Mouse (Mus musculus): ENCODE data around the gene Stk39.

The Stk39 gene

GRCm38 (mm10) chr2:68419165-68419564, 52.9 kb downstream of the Stk39 start:
- peak; percentile 53 for DNase-seq

GRCm38 (mm10) chr2:68417081-68417480, 55.0 kb downstream of the Stk39 start:
- DNase-seq: no peak

GRCm38 (mm10) chr2:68415691-68416090, 56.4 kb downstream of the Stk39 start:
- peak; percentile 97 for DNase-seq

GRCm38 (mm10) chr2:68412149-68412548, 59.9 kb downstream of the Stk39 start:
- peak; percentile 72 for DNase-seq

- peak; percentile 83 for DNase-seq
Observed at GRCm38 (mm10) chr2:68411201-68411600, 60.9 kb downstream of the Stk39 start.

GRCm38 (mm10) chr2:68409640-68410215, 62.3 kb downstream of the Stk39 start:
- DNase-seq: peak; percentile 82

- DNase-seq: peak; percentile 77
Observed at GRCm38 (mm10) chr2:68408271-68408980, 63.6 kb downstream of the Stk39 start.

GRCm38 (mm10) chr2:68407179-68407950, 64.7 kb downstream of the Stk39 start:
- peak; percentile 59 for DNase-seq

GRCm38 (mm10) chr2:68406571-68407074, 65.4 kb downstream of the Stk39 start:
- no peak for DNase-seq

- peak; percentile 87 for DNase-seq
Observed at GRCm38 (mm10) chr2:68405163-68405715, 66.8 kb downstream of the Stk39 start.

GRCm38 (mm10) chr2:68404274-68405162, 67.5 kb downstream of the Stk39 start:
- DNase-seq: peak; percentile 40

- peak; percentile 40 for DNase-seq
Observed at GRCm38 (mm10) chr2:68393611-68394549, 78.2 kb downstream of the Stk39 start.

GRCm38 (mm10) chr2:68387824-68388582, 84.1 kb downstream of the Stk39 start:
- peak; percentile 43 for DNase-seq

GRCm38 (mm10) chr2:68386313-68386863, 85.7 kb downstream of the Stk39 start:
- DNase-seq: peak; percentile 79

GRCm38 (mm10) chr2:68385654-68386312, 86.3 kb downstream of the Stk39 start:
- peak; percentile 74 for DNase-seq

GRCm38 (mm10) chr2:68383964-68384363, 88.1 kb downstream of the Stk39 start:
- DNase-seq: peak; percentile 27

- DNase-seq: peak; percentile 89
Observed at GRCm38 (mm10) chr2:68382394-68383059, 89.5 kb downstream of the Stk39 start.

- peak; percentile 77 for DNase-seq
Observed at GRCm38 (mm10) chr2:68381881-68382280, 90.2 kb downstream of the Stk39 start.

- DNase-seq: peak; percentile 92
Observed at GRCm38 (mm10) chr2:68381205-68381604, 90.9 kb downstream of the Stk39 start.
